Mouse (Mus musculus) heart, postnatal 0 days (tissue): ENCODE data around the gene Il10rb. TPM values are rescaled to one million over a fixed set of nuclear protein-coding genes. Genes with fewer than 3 reads are reported as not detected.

Experiments
- ATAC-seq: fragments of 200-750 bp; cut with Nextera tagmentation; 2 replicates; pipeline ENCODE4 v1.8.0; 2017; ENCODE audit warnings: low read depth, moderate number of reproducible peaks, moderate library complexity; ENCODE audit not compliant: insufficient read depth
- DNase-seq: peaks from one replicate; pipeline ENCODE4 v3.0.0-alpha.2; 2016; ENCODE audit warnings: low spot score
- H3K27ac ChIP-seq: fragments of 300-500 bp; sonication (generic); 2 replicates; pipeline ENCODE4 v1.5.1; 2014; ENCODE audit warnings: low read depth, mild to moderate bottlenecking
- H3K27me3 ChIP-seq: fragments of 300-500 bp; sonication (generic); 2 replicates; pipeline ENCODE4 v1.6.1; 2014; ENCODE audit warnings: low read length, mixed read lengths; ENCODE audit not compliant: control insufficient read depth, insufficient read depth
- H3K36me3 ChIP-seq: fragments of 300-500 bp; sonication (generic); replicated peaks from 2 replicates; pipeline ENCODE4 v1.6.1; 2014; ENCODE audit warnings: low read length, mixed read lengths; ENCODE audit not compliant: control insufficient read depth, insufficient read depth
- H3K4me1 ChIP-seq: fragments of 300-500 bp; sonication (generic); 2 replicates; pipeline ENCODE4 v1.6.1; 2014; ENCODE audit warnings: antibody characterized with exemption; ENCODE audit not compliant: control insufficient read depth, insufficient read depth
- H3K4me2 ChIP-seq: fragments of 300-500 bp; sonication (generic); 2 replicates; pipeline ENCODE4 v1.6.1; 2014; ENCODE audit warnings: low read depth, mild to moderate bottlenecking, low read length, moderate library complexity
- H3K4me3 ChIP-seq: fragments of 300-500 bp; sonication (generic); 2 replicates; pipeline ENCODE4 v1.5.1; 2014; ENCODE audit warnings: low read depth, low read length
- H3K9ac ChIP-seq: fragments of 300-500 bp; sonication (generic); replicated peaks from 2 replicates; pipeline ENCODE4 v1.6.1; 2014; ENCODE audit warnings: low read depth, low read length, mixed read lengths
- H3K9me3 ChIP-seq: fragments of 300-500 bp; sonication (generic); replicated peaks from 2 replicates; pipeline ENCODE4 v1.6.1; 2016; ENCODE audit warnings: low read length; ENCODE audit not compliant: control insufficient read depth
- CTCF ChIP-seq: IDR thresholded peaks from 2 replicates; pipeline ENCODE4 v1.5.1; 2016; ENCODE audit warnings: antibody characterized with exemption, control low read depth, low read depth
- EP300 ChIP-seq: IDR thresholded peaks from 2 replicates; pipeline ENCODE4 v1.6.1; 2016; ENCODE audit warnings: antibody characterized with exemption, low read depth
- WGBS: fragments of 180-500 bp; shearing (Covaris S2); extraction: QIAGEN DNeasy Blood & Tissue Kit; methylation state at CpG from one replicate; pipeline ENCODE4 v1.1.7; 2014; 5-methylcytosine and 5-hydroxymethylcytosine counted together
- polyA plus RNA-seq: library from polyadenylated mRNA; unstranded; fragments of >200 nt; fragmentation: Nextera tagmentation; extraction: Ambion mirVana; gene quantifications from 2 replicates; pipeline ENCODE4 v1.2.1, GENCODE M21; 2015
- total RNA-seq: library from RNA; depleted of rRNA; stranded (reverse); fragments of >200 nt; gene quantifications from 2 replicates; pipeline ENCODE4 v1.2.3, GENCODE M21; 2014; ENCODE audit warnings: low replicate concordance

The Il10rb gene
- total and polyA plus RNA-seq, 2 experiments from 2014 or later: 63.3 to 89.0 TPM

- ATAC-seq (no peak), DNase-seq (no peak)
- Histone ChIP-seq H3K4me3 (no peak overlapping the region), H3K27me3 (no peaks in the 10 kb centered on the region), H3K9me3 (no peaks in the 10 kb centered on the region), H3K9ac (no peak overlapping the region), H3K4me1 (peaks cover 10% of the 10 kb centered on the region; the same call in 1 of the 2 replicates), H3K4me2 (no peak overlapping the region), H3K27ac (peak overlapping the region; percentile 83; the same call in 1 of the 2 replicates), H3K36me3 (no peaks in the 10 kb centered on the region)
- 73% methylated on average over 11 of the region's 11 CpGs for WGBS
- TF ChIP-seq CTCF (0 out of 2 replicates have a peak, but pooled peaks have one; percentile 26), EP300 (no peak)
Measured at GRCm38 (mm10) chr16:91459841-91460370, 53.9 kb downstream of the Il10rb start.

DNA sequence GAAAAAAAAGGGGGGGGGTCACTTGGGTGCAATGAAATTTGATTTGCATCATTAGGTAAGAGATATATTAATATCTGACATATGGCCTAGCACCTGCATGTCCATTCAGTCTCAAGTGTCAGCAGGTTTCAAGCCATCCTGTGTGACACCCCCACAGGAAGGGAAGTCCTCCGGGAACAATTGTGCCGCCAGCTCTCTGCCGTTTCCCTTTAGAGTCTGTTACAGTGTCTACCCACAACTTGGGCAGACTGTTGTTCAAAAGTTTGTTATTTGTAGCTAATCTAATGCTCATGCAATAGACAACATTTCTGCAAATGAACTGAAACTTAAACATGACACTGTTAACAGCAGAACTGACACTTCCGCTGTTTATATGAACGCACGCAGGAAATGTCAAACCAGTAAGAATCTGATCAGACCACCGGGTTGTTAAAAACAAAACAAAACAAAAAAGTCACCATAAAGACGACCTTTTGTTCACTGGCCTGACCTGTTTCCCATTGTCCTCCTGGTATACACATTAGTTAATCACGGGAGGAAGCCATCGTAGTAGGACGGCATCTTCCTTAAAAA is 55.2 kb downstream of the Il10rb start:
- Histone ChIP-seq H3K4me3 (no peak overlapping the region), H3K27me3 (no peaks in the 10 kb centered on the region), H3K27ac (peak overlapping the region; percentile 83), H3K9ac (no peak overlapping the region), H3K4me1 (peaks cover 18% of the 10 kb centered on the region), H3K36me3 (no peaks in the 10 kb centered on the region), H3K4me2 (peak overlapping the region; percentile 38; the same call in 1 of the 2 replicates), H3K9me3 (no peaks in the 10 kb centered on the region)
- WGBS: 57% methylated on average over 11 of the region's 11 CpGs
- no peak; the same call in 1 of the 2 replicates for TF ChIP-seq EP300
- TF ChIP-seq CTCF: no peak
- DNase-seq: peak; percentile 38
- ATAC-seq: no peak

GRCm38 (mm10) chr16:91461773-91462181 is 55.8 kb downstream of the Il10rb start:
- DNase-seq: no peak
- Histone ChIP-seq H3K4me1 (peaks cover 19% of the 10 kb centered on the region), H3K4me3 (no peak overlapping the region), H3K4me2 (peak overlapping the region; percentile 10; the same call in 1 of the 2 replicates), H3K27ac (peak overlapping the region; percentile 83), H3K27me3 (no peaks in the 10 kb centered on the region), H3K9ac (peak overlapping the region; percentile 26; the same call in 1 of the 2 replicates), H3K9me3 (no peaks in the 10 kb centered on the region), H3K36me3 (no peaks in the 10 kb centered on the region)
- WGBS: 40% methylated on average over 9 of the region's 9 CpGs
- ATAC-seq: no peak
- TF ChIP-seq EP300 (no peak), CTCF (no peak)

DNA sequence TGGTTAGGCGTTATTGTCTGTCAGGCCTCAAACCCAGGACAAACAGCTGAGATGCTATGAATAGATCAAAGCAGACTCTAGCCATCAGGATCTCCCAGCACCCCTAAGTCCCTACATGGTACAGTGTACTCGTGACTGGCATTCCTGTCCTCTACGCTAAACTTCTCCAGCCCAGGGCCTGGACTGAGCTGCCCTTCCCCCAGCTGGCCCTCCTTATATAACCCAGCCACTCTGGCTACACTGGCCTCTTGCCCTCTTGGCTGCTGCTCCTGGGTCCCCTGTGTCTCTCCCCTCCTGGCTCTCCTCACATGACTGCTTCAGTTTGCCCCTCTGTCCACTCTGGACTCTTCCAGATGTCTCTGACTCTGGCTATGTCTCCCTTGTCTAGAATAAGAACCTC is 56.7 kb downstream of the Il10rb start:
- Histone ChIP-seq H3K4me1 (peaks cover 19% of the 10 kb centered on the region), H3K4me3 (no peak overlapping the region), H3K27me3 (no peaks in the 10 kb centered on the region), H3K9me3 (no peaks in the 10 kb centered on the region), H3K4me2 (no peak overlapping the region), H3K9ac (no peak overlapping the region), H3K27ac (peak overlapping the region; percentile 83), H3K36me3 (no peaks in the 10 kb centered on the region)
- ATAC-seq (peak; percentile 45), DNase-seq (peak; percentile 64)
- TF ChIP-seq EP300 (no peak; the same call in 1 of the 2 replicates), CTCF (no peak)
- 40% methylated on average over 3 of the region's 3 CpGs for WGBS

GRCm38 (mm10) chr16:91463400-91463799 is 57.4 kb downstream of the Il10rb start:
- H3K4me2 ChIP-seq: no peak overlapping the region
- 58% methylated on average over 2 of the region's 2 CpGs for WGBS
- H3K27ac ChIP-seq: 0 out of 2 replicates have a peak overlapping the region, but pooled peaks have one; percentile 87
- H3K4me3 ChIP-seq: no peak overlapping the region
- no peak overlapping the region for H3K9ac ChIP-seq
- DNase-seq (no peak), ATAC-seq (no peak)
- peaks cover 19% of the 10 kb centered on the region for H3K4me1 ChIP-seq
- H3K36me3 ChIP-seq: no peaks in the 10 kb centered on the region
- H3K27me3 ChIP-seq: no peaks in the 10 kb centered on the region
- TF ChIP-seq CTCF (no peak), EP300 (no peak)
- H3K9me3 ChIP-seq: no peaks in the 10 kb centered on the region
